Mouse (Mus musculus) layer of hippocampus, postnatal 36 days (tissue): Measurements from ENCODE around the gene Sarnp. TPM values are rescaled to one million over a fixed set of nuclear protein-coding genes. Genes with fewer than 3 reads are reported as not detected.

ENCODE experiments used
- DNase-seq, 2 experiments: peaks; one replicate each; pipeline ENCODE4 v3.0.0; 2022
- total RNA-seq, 2 experiments: library from RNA; stranded (reverse); gene quantifications; 2 replicates each; pipeline ENCODE4 v1.2.3; 2021

The Sarnp gene
- 10 to 100 TPM; 38.9 to 39.5 TPM for total RNA-seq

GRCm38 (mm10) chr10:128817033-128817432, at the start of gene Sarnp:
Gene Sarnp (plus strand): TSS chr10:128817333.
- no peak for DNase-seq

GRCm38 (mm10) chr10:128772895-128773294, 44.2 kb upstream of the Sarnp start:
- DNase-seq, result no peak

GRCm38 (mm10) chr10:128773685-128774084, 43.4 kb upstream of the Sarnp start:
- no peak for DNase-seq

GRCm38 (mm10) chr10:128778441-128778840, 38.7 kb upstream of the Sarnp start:
- no peak for DNase-seq

GRCm38 (mm10) chr10:128779011-128779795, 37.9 kb upstream of the Sarnp start:
- no peak for DNase-seq

- DNase-seq, result no peak
Observed at GRCm38 (mm10) chr10:128780200-128780599, 36.9 kb upstream of the Sarnp start.

- no peak for DNase-seq
Observed at GRCm38 (mm10) chr10:128790398-128791124, 26.6 kb upstream of the Sarnp start, which contains the start of gene Mmp19. Gene Mmp19 (plus strand): TSS chr10:128790910.

- DNase-seq, result no peak
Observed at GRCm38 (mm10) chr10:128792041-128792440, 25.1 kb upstream of the Sarnp start.

- no peak for DNase-seq
Observed at GRCm38 (mm10) chr10:128793258-128793657, 23.9 kb upstream of the Sarnp start.

GRCm38 (mm10) chr10:128794391-128794790, 22.7 kb upstream of the Sarnp start:
- DNase-seq, result no peak

GRCm38 (mm10) chr10:128795581-128795980, 21.6 kb upstream of the Sarnp start:
- no peak for DNase-seq

- no peak for DNase-seq
Observed at GRCm38 (mm10) chr10:128798676-128799075, 18.5 kb upstream of the Sarnp start.

- DNase-seq, result no peak
Observed at GRCm38 (mm10) chr10:128801981-128802495, 15.1 kb upstream of the Sarnp start.

- no peak for DNase-seq
Observed at GRCm38 (mm10) chr10:128802956-128803355, 14.2 kb upstream of the Sarnp start.

GRCm38 (mm10) chr10:128803361-128803760, 13.8 kb upstream of the Sarnp start:
- no peak for DNase-seq

GRCm38 (mm10) chr10:128803771-128804270, 13.3 kb upstream of the Sarnp start, which contains the start of gene Dnajc14:
Gene Dnajc14 (plus strand): TSS chr10:128804062.
- DNase-seq, result peak; percentile 71 to 74

- peak; percentile 76 for DNase-seq
Observed at GRCm38 (mm10) chr10:128804271-128805091, 12.7 kb upstream of the Sarnp start, which contains the start of gene Tmem198b. Gene Tmem198b (minus strand): TSS chr10:128804370.

GRCm38 (mm10) chr10:128805092-128806000, 11.8 kb upstream of the Sarnp start:
- peak; percentile 92 to 93 for DNase-seq

- DNase-seq, result no peak
Observed at GRCm38 (mm10) chr10:128806086-128806485, 11.0 kb upstream of the Sarnp start.

- no peak for DNase-seq
Observed at GRCm38 (mm10) chr10:128807018-128807417, 10.1 kb upstream of the Sarnp start.

- no peak for DNase-seq
Observed at GRCm38 (mm10) chr10:128820217-128820616, 3.1 kb downstream of the Sarnp start.
